Mouse (Mus musculus): ENCODE measurements at regions not wholly inside any gene's neighbourhood (a gene's known extent, or its start where the extent isn't known, plus 50 kb on each side); places are given as distances from the start of the nearest gene placed in this dataset.

DNA sequence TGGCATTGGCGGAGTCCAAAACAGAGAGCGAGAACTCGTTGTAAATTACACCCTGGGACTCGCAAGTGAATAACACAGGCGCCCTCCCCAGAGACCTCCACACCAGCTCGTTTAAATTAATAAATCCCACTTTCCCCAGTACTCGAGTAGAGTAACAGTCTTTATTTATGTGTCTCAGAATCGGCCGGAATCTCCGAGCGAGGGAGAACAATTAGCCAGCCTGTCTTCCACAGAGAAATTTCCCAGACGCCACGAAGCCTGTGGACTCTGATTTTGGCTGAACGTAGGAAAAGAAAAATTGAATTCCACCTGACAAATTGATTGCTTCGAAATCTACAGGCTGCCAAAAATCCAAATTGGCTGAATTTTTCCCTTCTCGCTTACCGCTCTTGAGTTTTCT, 180.9 kb upstream of the Mocs1 start:
- TF ChIP-seq CTCF (conservative IDR thresholded peaks at IDR 0.05; ENCODE audit: low read length), result no peak
- no peak for TF ChIP-seq POU5F1 (IDR thresholded peaks at IDR 0.05; ENCODE audit: borderline replicate concordance, low read length)
- TF ChIP-seq NANOG (IDR thresholded peaks at IDR 0.05; ENCODE audit: borderline replicate concordance, low read length), result no peak

Measured in E14TG2a.4 (cell line).